Mouse (Mus musculus) left cerebral cortex, adult 18-20 months (tissue): ENCODE data around the gene Git2. TPM values are rescaled to one million over a fixed set of nuclear protein-coding genes. Genes with fewer than 3 reads are reported as not detected.

ENCODE experiments used
- DNase-seq, 2 experiments: peaks; one replicate each; pipeline ENCODE4 v3.0.0; 2021 to 2022; ENCODE audit warnings: low spot score in 2 of 2, mixed read lengths in 1 of 2
- microRNA-seq, 2 experiments: library from miRNA; unstranded; fragments of <30 nt; microRNA quantifications; one replicate each; pipeline ENCODE4 v1.2.0; 2021
- total RNA-seq, 2 experiments: library from RNA; stranded (reverse); gene quantifications; 2 replicates each; pipeline ENCODE4 v1.2.3; 2021

The Git2 gene
- total RNA-seq, 2 experiments from 2014 or later = 39.2 to 49.6 TPM

DNA sequence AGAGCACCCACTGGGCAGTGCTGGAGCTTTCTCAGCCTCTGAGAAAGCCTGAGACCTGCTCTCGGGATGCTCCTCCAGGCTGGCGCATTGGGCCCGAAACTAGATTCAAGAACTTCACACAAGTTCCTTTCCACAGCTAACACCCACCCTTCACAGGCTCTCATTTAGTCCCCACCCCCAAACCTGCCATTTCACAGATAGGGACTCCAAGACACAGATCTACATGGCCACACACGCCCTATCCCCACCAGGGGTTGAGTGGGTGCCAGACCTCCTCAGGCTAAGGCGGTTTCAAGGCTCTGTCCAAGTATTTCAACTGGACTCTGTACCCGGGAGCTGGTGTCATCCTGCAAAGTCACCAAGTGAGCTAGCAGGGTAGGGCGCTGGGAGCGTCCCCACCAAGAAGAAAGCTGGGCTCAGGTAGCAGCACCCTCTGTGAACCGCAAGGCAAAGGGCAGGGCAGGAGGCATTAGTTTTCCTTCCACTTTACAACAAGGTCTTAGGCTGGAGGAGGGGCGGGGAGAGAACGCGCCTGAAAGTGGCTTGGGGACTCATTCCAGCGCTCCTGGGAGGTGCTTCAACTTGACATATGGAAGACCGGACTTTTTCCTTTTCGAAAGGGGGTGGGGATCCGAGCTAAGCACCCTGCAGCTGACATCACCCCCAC, 85.5 kb downstream of the Git2 start:
- DNase-seq = no peak

DNA sequence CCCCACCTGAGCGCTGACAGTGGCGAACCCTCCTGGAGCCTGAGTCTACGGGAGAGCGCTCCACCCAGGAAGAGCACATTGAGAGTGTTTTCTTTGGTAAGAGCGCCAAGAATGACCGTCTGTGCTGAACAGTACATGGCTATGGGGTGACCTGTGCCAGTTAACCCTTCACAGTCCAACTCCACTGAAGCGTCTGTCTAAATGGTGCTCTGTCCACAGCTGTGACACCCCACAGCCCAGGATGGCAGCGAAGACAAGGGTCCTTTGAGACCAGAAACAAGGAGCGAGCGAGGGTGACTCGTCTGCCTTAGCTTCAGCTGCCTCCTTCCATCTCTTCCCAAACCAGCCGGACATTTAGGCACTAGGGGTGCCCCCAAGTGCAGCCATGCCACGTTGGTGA, 86.6 kb downstream of the Git2 start:
- no peak for DNase-seq

DNA sequence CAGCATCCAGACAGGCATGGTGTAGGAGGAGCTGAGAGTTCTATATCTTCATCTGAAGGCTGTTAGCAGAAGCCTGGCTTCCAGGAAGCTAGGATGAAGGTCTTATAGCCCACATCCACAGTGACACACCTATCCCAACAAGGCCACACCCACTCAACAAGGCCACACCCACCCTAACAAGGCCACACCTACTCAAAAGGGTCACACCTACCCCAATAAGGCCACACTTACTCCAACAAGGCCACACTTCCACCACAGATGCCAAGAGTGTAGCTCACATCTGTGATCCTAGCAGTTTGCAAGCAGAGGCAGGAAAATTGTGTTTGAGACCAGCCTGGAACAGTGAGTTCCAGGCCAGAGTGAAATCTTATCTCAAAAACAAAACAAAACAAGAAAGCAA, 87.4 kb downstream of the Git2 start:
- no peak for DNase-seq

DNA sequence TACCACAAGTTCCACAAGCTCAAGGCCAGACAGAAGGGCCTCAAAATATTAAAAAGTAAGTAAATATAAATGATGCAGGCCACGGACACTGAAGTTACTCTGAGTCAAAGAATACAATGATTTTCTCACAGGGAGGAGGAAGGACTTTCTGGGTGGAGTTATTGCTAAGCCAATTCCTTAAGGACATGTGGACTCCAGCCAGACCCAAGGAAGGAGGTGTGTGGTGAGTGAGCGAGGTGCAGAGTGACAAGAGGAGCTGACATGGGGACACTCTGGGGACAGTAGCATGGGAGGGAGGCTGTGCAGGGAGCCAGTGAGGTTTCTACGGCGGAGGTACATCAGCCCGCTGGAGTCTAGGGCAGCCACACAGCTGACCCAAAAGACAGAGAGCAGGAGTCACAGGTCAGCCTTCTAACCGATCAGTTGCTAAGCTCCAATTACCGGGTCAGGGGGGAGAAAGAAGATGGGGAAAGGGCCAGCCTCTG, 88.5 kb downstream of the Git2 start:
- no peak for DNase-seq

DNA sequence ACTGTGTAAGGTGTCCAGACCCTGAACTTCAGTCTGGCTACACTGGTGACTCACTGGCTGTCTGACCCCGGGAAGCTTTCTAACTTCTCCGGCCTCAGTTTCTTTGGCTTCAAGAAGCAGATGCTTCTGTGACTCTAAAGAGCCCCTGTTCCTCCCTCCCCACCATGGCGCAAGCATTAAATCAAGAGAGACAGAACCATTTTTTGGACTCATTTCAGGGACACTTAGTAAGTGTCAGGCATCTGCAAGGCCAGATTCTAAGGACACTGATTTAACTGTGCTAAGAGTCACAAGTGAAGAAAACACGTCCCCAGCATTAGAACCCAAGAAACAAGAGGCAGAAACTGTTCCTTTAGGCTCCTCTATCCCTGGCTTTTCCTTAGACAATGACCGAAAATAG, 89.3 kb downstream of the Git2 start:
- no peak for DNase-seq

DNA sequence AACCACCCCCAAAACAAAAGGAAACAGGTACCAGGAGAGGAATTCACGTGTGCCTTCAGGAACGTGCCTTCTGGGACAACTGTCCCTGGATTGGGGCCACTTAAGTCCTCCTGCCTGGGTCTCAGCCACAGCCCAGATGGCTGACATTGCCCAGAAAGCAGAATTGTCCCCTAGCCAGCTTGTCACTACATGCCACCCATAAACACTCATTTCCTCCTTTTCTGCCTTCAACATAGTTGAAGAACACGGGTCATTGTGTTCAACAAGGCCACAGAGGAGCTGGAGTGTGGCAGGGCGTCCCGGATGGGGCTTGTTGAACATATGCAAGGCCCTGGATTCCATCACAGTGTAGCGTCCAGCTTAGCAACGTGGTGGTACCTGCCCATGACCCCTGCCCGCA, 93.6 kb downstream of the Git2 start:
- no peak for DNase-seq

DNA sequence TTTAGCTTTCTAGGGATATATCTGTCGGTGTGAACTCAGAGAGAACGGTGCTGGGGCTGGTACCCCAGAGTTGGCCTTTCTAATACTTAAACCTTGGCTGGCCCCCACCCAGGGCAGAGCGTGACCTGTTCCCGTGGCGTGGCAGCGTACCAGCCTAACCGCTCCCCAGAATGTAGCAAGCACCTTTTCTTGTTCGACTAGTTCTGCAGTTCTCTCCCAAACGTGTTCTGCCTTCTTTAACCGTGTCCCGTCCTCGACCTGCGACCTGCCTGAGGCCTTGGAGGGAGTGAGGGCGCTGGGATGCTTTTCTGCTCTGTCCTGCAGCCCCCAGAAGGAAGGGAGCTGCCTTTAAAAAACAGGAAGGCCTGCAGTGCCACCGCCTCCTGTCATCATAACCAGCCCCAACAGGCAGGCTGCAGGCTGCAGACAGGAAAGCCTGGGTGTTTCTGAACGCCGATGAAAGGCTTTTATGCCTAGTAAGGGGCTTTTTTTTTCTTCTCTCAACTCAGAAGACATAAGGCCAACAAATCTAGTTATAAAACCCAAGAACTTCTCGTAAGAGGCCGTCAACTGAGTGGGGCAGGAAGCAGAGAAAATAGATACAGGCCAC, 94.5 kb downstream of the Git2 start:
- DNase-seq = no peak

DNA sequence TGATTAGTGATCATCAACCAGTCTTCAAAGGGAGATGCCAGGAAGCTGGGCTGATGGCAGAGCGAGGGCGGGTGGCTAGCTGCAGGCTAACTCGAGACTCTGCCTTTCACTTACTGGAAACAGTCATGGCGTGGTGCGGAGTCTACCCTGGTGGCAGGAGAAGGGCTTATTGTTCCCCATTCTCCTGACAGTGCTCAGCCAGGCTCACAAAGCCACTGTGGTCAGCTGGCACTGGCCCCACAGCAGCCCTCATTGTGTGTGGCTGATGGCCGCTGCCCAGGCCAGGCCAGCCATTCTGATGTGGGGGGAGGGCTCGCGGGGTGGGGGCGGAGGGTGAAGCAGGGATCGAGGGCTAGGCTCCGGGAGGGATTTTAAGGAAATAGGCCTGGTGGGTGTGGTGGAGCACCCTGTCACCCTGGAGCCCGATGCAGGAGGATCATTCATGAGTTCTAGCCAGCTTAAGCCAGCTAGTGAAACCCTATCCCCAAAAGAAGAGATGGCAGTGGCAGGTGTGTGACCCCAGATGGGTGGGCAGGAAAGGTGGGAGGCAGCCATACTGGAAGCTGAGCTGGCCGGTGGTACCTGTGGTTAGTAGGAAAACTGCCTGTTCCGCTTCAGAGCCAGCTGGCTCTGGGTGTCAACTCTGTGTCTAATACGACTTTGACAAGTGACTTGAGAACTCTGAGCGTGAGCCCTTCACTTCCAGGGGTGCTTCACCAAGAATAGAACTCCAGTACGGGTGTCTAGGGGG, 95.3 kb downstream of the Git2 start:
- DNase-seq = no peak

Small RNAs within 50 kb of the gene (microRNA-seq; reads per million reads assigned to microRNA genes)
- 0.25 to 2.1 reads per million in 2 experiments for gene Mir7028

Other genes with a start within 250 kb of the Git2 start
- gene Fam222a, start 207.5 kb downstream of the Git2 start, total RNA-seq = 10 to 100 TPM; 10.9 to 11.0 TPM
- 1 to 10 TPM; 1.4 to 2.1 TPM for gene Trpv4, start 117.1 kb downstream of the Git2 start, total RNA-seq
- gene Gltp, start 84.5 kb downstream of the Git2 start, total RNA-seq = 10 to 100 TPM; 21.6 to 22.4 TPM
- gene Tchp, start 67.8 kb downstream of the Git2 start, total RNA-seq = 10 to 100 TPM; 11.2 to 12.3 TPM
- 10 to 100 TPM; 31.2 to 33.8 TPM for gene Ankrd13a, start 840 bp downstream of the Git2 start, total RNA-seq
- 100 to 1,000 TPM; 160 to 161 TPM for gene 1500011B03Rik, start 48.0 kb upstream of the Git2 start, total RNA-seq
- not detected for gene 4930519G04Rik, start 78.1 kb upstream of the Git2 start, total RNA-seq
- gene Gm9936, start 83.2 kb upstream of the Git2 start, total RNA-seq = 1 to 10 TPM in 1 of 2 experiments, under 1 TPM in 1; 0.74 to 1.2 TPM
- gene Oasl2, start 121.4 kb upstream of the Git2 start, total RNA-seq = 1 to 10 TPM; 1.8 to 2.3 TPM
- under 1 TPM; 0.21 to 0.35 TPM for gene Oasl1, start 147.7 kb upstream of the Git2 start, total RNA-seq
- gene 2210016L21Rik, start 166.6 kb upstream of the Git2 start, total RNA-seq = 100 to 1,000 TPM; 207 to 236 TPM
- not detected for gene Hnf1a, start 195.6 kb upstream of the Git2 start, total RNA-seq
- 10 to 100 TPM; 84.8 to 85.4 TPM for gene Sppl3, start 235.6 kb upstream of the Git2 start, total RNA-seq